Mouse (Mus musculus) testis, adult 2 months (tissue): Measurements from ENCODE around the gene Mapk8ip1. TPM values are rescaled to one million over a fixed set of nuclear protein-coding genes. Genes with fewer than 3 reads are reported as not detected.

Source experiments
- H3K27ac ChIP-seq: fragments of 200-500 bp; 2 replicates; pipeline ENCODE4 v1.5.1; 2012; ENCODE audit warnings: low read depth, low read length; ENCODE audit not compliant: control insufficient read depth, insufficient read depth
- H3K27me3 ChIP-seq: fragments of 200-500 bp; 2 replicates; pipeline ENCODE4 v1.6.1; 2012; ENCODE audit warnings: mild to moderate bottlenecking, low read length, moderate library complexity; ENCODE audit not compliant: control insufficient read depth, insufficient read depth
- H3K36me3 ChIP-seq: fragments of 200-500 bp; 2 replicates; pipeline ENCODE4 v1.6.1; 2012; ENCODE audit warnings: mild to moderate bottlenecking, low read length; ENCODE audit not compliant: control insufficient read depth, insufficient read depth
- H3K4me1 ChIP-seq: fragments of 200-500 bp; 2 replicates; pipeline ENCODE4 v1.6.1; 2012; ENCODE audit warnings: low read length; ENCODE audit not compliant: control insufficient read depth, insufficient read depth
- H3K4me3 ChIP-seq: fragments of 200-500 bp; 2 replicates; pipeline ENCODE4 v1.5.1; 2012; ENCODE audit warnings: low read depth, mild to moderate bottlenecking, low read length, moderate library complexity, mixed read lengths; ENCODE audit not compliant: control insufficient read depth
- CTCF ChIP-seq: fragments of 200-500 bp; IDR thresholded peaks from 2 replicates; pipeline ENCODE4 v1.5.1; 2012; ENCODE audit warnings: low read depth, mild to moderate bottlenecking, inconsistent platforms, low read length, moderate library complexity; ENCODE audit not compliant: control insufficient read depth, insufficient read depth, insufficient replicate concordance
- POLR2A ChIP-seq: fragments of 200-500 bp; IDR thresholded peaks from 2 replicates; pipeline ENCODE4 v1.6.1; 2012; ENCODE audit warnings: low read depth, mild to moderate bottlenecking, inconsistent platforms, low read length, moderate library complexity; ENCODE audit not compliant: control insufficient read depth
- polyA plus RNA-seq: library from polyadenylated mRNA; depleted of rRNA; stranded (reverse); fragments of >200 nt; gene quantifications from 2 replicates; pipeline ENCODE4 v1.2.3, GENCODE M21; 2012; rRNA removed

Mapk8ip1 gene
- polyA plus RNA-seq, 1 experiment: 23.2 TPM

GRCm38 (mm10) chr2:92347191-92347590, 53.9 kb downstream of the Mapk8ip1 start:
- no peaks in the 10 kb centered on the region; the same call in 1 of the 2 replicates for H3K4me1 ChIP-seq
- no peaks in the 10 kb centered on the region; the same call in 1 of the 2 replicates for H3K36me3 ChIP-seq
- H3K27ac ChIP-seq: no peak overlapping the region
- no peaks in the 10 kb centered on the region for H3K27me3 ChIP-seq
- H3K4me3 ChIP-seq: no peak overlapping the region
- TF ChIP-seq CTCF (no peak), POLR2A (no peak)

GRCm38 (mm10) chr2:92342418-92342817, 58.6 kb downstream of the Mapk8ip1 start:
- H3K36me3 ChIP-seq: no peaks in the 10 kb centered on the region
- H3K4me1 ChIP-seq: no peaks in the 10 kb centered on the region

More at GRCm38 (mm10) chr2:92342418-92342817, 58.6 kb downstream of the Mapk8ip1 start:
- Histone ChIP-seq H3K27me3 (no peaks in the 10 kb centered on the region), H3K27ac (no peak overlapping the region), H3K4me3 (no peak overlapping the region)
- no peak for TF ChIP-seq POLR2A
- no peak for TF ChIP-seq CTCF

Other genes with a start within 250 kb of the Mapk8ip1 start
- gene Pex16, start 26.6 kb downstream of the Mapk8ip1 start, polyA plus RNA-seq: 89.9 and 91.5 TPM in 2 replicates
- 11.2 and 11.8 TPM in 2 replicates for gene Large2, start 26.4 kb downstream of the Mapk8ip1 start, polyA plus RNA-seq
- 565 and 772 TPM in 2 replicates for gene 1700029I15Rik, start 18.7 kb downstream of the Mapk8ip1 start, polyA plus RNA-seq
- gene Cry2, start 32.8 kb upstream of the Mapk8ip1 start, polyA plus RNA-seq: 20.4 and 22.0 TPM in 2 replicates
- gene Slc35c1, start 59.3 kb upstream of the Mapk8ip1 start, polyA plus RNA-seq: 6.9 and 7.8 TPM in 2 replicates
- 48.9 and 49.5 TPM in 2 replicates for gene Chst1, start 198.4 kb upstream of the Mapk8ip1 start, polyA plus RNA-seq